ENCODE assay signal across 12 mouse cellular contexts in the genomic region with DNA sequence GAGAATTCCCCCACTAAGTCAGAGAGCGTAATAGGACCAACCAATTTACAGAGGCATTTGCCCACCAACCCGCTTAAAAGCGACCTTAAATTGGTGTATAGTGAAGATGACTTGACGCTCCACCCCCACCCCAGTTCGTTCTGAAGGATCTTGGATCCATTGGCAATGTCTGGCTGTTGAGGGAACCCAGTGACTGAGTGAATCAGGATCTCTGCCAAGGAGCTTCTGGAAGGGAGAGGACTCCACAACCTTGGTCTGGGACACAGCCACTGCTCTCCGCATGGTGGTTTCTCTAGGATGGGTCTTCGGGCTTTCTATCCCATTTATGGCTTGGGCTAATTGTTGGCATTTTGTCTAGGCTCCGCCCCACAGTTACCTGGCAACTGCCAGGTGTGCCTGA.
"Had no signal": no experiment of that assay in that cellular context is flagged by ENCODE, and none has a peak within 500 bp of the region (broad histone marks: within the 10 kb centered on the region; RNA-seq: fewer than 3 reads in every experiment).

No protein-coding gene starts in this region.

- H3K9ac ChIP-seq: liver, embryonic 14.5 days; midbrain, embryonic 12.5 days; neural tube, embryonic 15.5 days had no signal

- H3K4me1 ChIP-seq: midbrain, embryonic 12.5 days; neural tube, embryonic 15.5 days had no signal

- H3K36me3 ChIP-seq: midbrain, embryonic 12.5 days; neural tube, embryonic 15.5 days had no signal

- H3K4me2 ChIP-seq: midbrain, embryonic 12.5 days; neural tube, embryonic 15.5 days had no signal

- H3K27ac ChIP-seq: left cerebral cortex, adult 2 months; liver, embryonic 14.5 days; midbrain, embryonic 12.5 days; neural tube, embryonic 15.5 days had no signal

- H3K4me3 ChIP-seq: left cerebral cortex, adult 2 months; midbrain, embryonic 12.5 days; myocyte; neural tube, embryonic 15.5 days had no signal

- ATAC-seq: lung, postnatal 0 days had no signal

- DNase-seq: kidney, postnatal 25 days; lung, adult 18-20 months; lung, postnatal 36 days; right cerebral cortex, adult 18-20 months; right cerebral cortex, postnatal 25 days; thymus, postnatal 36 days had no signal

- H3K9me3 ChIP-seq: midbrain, embryonic 12.5 days; neural tube, embryonic 15.5 days had no signal
